Mouse (Mus musculus) forebrain, embryonic 15.5 days (tissue): ENCODE measurements at regions not wholly inside any gene's neighbourhood (a gene's known extent, or its start where the extent isn't known, plus 50 kb on each side); places are given as distances from the start of the nearest gene placed in this dataset.

Experiments used
- ATAC-seq: fragments of 200-750 bp; cut with Nextera tagmentation; replicated peaks from 2 replicates; pipeline ENCODE4 v1.8.0; 2017; ENCODE audit warnings: mild to moderate bottlenecking, moderate TSS enrichment, moderate library complexity
- H3K27ac ChIP-seq: fragments of 300-500 bp; sonication (generic); replicated peaks from 2 replicates; pipeline ENCODE4 v1.5.1; 2015; ENCODE audit warnings: mild to moderate bottlenecking, inconsistent platforms
- H3K27me3 ChIP-seq: fragments of 300-500 bp; sonication (generic); 2 replicates; pipeline ENCODE4 v1.6.1; 2015; ENCODE audit warnings: inconsistent platforms
- H3K36me3 ChIP-seq: fragments of 300-500 bp; sonication (generic); 2 replicates; pipeline ENCODE4 v1.6.1; 2015; ENCODE audit warnings: mild to moderate bottlenecking, inconsistent platforms
- H3K4me1 ChIP-seq: fragments of 300-500 bp; sonication (generic); 2 replicates; pipeline ENCODE4 v1.6.1; 2015; ENCODE audit warnings: inconsistent platforms
- H3K4me2 ChIP-seq: fragments of 300-500 bp; sonication (generic); replicated peaks from 2 replicates; pipeline ENCODE4 v1.6.1; 2015; ENCODE audit warnings: mild to moderate bottlenecking, inconsistent platforms
- H3K4me3 ChIP-seq: fragments of 300-500 bp; sonication (generic); 2 replicates; pipeline ENCODE4 v1.5.1; 2015; ENCODE audit warnings: mild to moderate bottlenecking, inconsistent platforms
- H3K9ac ChIP-seq: fragments of 300-500 bp; sonication (generic); replicated peaks from 2 replicates; pipeline ENCODE4 v1.6.1; 2015; ENCODE audit warnings: mild to moderate bottlenecking, inconsistent platforms
- H3K9me3 ChIP-seq: fragments of 300-500 bp; sonication (generic); 2 replicates; pipeline ENCODE4 v1.6.1; 2016; ENCODE audit warnings: inconsistent platforms
- WGBS: fragments of 180-500 bp; shearing (Covaris S2); methylation state at CpG from one replicate; pipeline ENCODE4 v1.1.7; 2015; ENCODE audit warnings: mixed read lengths; 5-methylcytosine and 5-hydroxymethylcytosine counted together

- H3K36me3 ChIP-seq, result no peaks in the 10 kb centered on the region
- H3K4me2 ChIP-seq, result no peak overlapping the region
- H3K9me3 ChIP-seq, result no peaks in the 10 kb centered on the region
- H3K4me3 ChIP-seq, result no peak overlapping the region
- 75% methylated on average over 4 of the region's 4 CpGs for WGBS
- no peak overlapping the region for H3K9ac ChIP-seq
- H3K27me3 ChIP-seq, result no peaks in the 10 kb centered on the region
- H3K4me1 ChIP-seq, result peaks cover 3% of the 10 kb centered on the region
- no peak overlapping the region for H3K27ac ChIP-seq
- no peak for ATAC-seq
These were observed 255.6 kb upstream of the Ccdc54 start for GRCm38 (mm10) chr16:50846505-50846904.

GRCm38 (mm10) chr16:50841677-50842580 is 251.0 kb upstream of the Ccdc54 start:
- ATAC-seq, result peak; percentile 93
- WGBS, result 17% methylated on average over 15 of the region's 15 CpGs
- peak overlapping the region; percentile 41 for H3K4me2 ChIP-seq
- no peak overlapping the region for H3K27ac ChIP-seq
- peak overlapping the region; percentile 34 for H3K9ac ChIP-seq
- no peaks in the 10 kb centered on the region for H3K27me3 ChIP-seq
- peak overlapping the region; percentile 30 for H3K4me3 ChIP-seq
- no peaks in the 10 kb centered on the region for H3K9me3 ChIP-seq
- H3K36me3 ChIP-seq, result no peaks in the 10 kb centered on the region
- peaks cover 3% of the 10 kb centered on the region for H3K4me1 ChIP-seq

- peaks cover 3% of the 10 kb centered on the region for H3K4me1 ChIP-seq
- H3K4me2 ChIP-seq, result no peak overlapping the region
- no peaks in the 10 kb centered on the region for H3K36me3 ChIP-seq
- 62% methylated on average over 10 of the region's 10 CpGs for WGBS
- H3K9ac ChIP-seq, result no peak overlapping the region
- H3K9me3 ChIP-seq, result no peaks in the 10 kb centered on the region
- peak; percentile 35; the same call in 1 of the 2 replicates for ATAC-seq
- H3K27ac ChIP-seq, result no peak overlapping the region
- H3K4me3 ChIP-seq, result no peak overlapping the region
- H3K27me3 ChIP-seq, result no peaks in the 10 kb centered on the region
These were observed 250.3 kb upstream of the Ccdc54 start for GRCm38 (mm10) chr16:50841205-50841604.

- Histone ChIP-seq H3K27me3 (no peaks in the 10 kb centered on the region), H3K4me3 (no peak overlapping the region), H3K9ac (no peak overlapping the region), H3K27ac (no peak overlapping the region), H3K4me1 (peaks cover 3% of the 10 kb centered on the region), H3K9me3 (no peaks in the 10 kb centered on the region), H3K36me3 (no peaks in the 10 kb centered on the region), H3K4me2 (no peak overlapping the region)
- 70% methylated on average over 9 of the region's 9 CpGs for WGBS
- ATAC-seq, result no peak
These were observed 248.7 kb upstream of the Ccdc54 start for GRCm38 (mm10) chr16:50839665-50840064.

- 82% methylated on average over 9 of the region's 9 CpGs for WGBS
These were observed 246.5 kb upstream of the Ccdc54 start for GRCm38 (mm10) chr16:50837416-50837815.

GRCm38 (mm10) chr16:50836457-50836856 is 245.5 kb upstream of the Ccdc54 start:
- H3K4me3 ChIP-seq, result no peak overlapping the region
- no peak for ATAC-seq
- no peak overlapping the region for H3K9ac ChIP-seq
- H3K36me3 ChIP-seq, result no peaks in the 10 kb centered on the region
- H3K27ac ChIP-seq, result no peak overlapping the region
- H3K27me3 ChIP-seq, result no peaks in the 10 kb centered on the region
- no peaks in the 10 kb centered on the region for H3K4me1 ChIP-seq
- H3K9me3 ChIP-seq, result no peaks in the 10 kb centered on the region
- WGBS, result 65% methylated on average over 4 of the region's 4 CpGs
- H3K4me2 ChIP-seq, result no peak overlapping the region

More at GRCm38 (mm10) chr16:50837416-50837815, 246.5 kb upstream of the Ccdc54 start:
- Histone ChIP-seq H3K4me1 (peaks cover 3% of the 10 kb centered on the region), H3K36me3 (no peaks in the 10 kb centered on the region), H3K27ac (no peak overlapping the region), H3K9ac (no peak overlapping the region), H3K4me2 (no peak overlapping the region), H3K9me3 (no peaks in the 10 kb centered on the region), H3K4me3 (no peak overlapping the region), H3K27me3 (no peaks in the 10 kb centered on the region)
- ATAC-seq, result no peak

GRCm38 (mm10) chr16:50833357-50833756 is 242.4 kb upstream of the Ccdc54 start:
- 60% methylated on average over 2 of the region's 2 CpGs for WGBS
- Histone ChIP-seq H3K4me2 (no peak overlapping the region), H3K4me3 (no peak overlapping the region), H3K9me3 (no peaks in the 10 kb centered on the region), H3K4me1 (no peaks in the 10 kb centered on the region), H3K36me3 (no peaks in the 10 kb centered on the region), H3K9ac (no peak overlapping the region), H3K27ac (no peak overlapping the region), H3K27me3 (no peaks in the 10 kb centered on the region)
- peak; percentile 35; the same call in 1 of the 2 replicates for ATAC-seq

- Histone ChIP-seq H3K9ac (no peak overlapping the region), H3K4me2 (no peak overlapping the region), H3K27ac (no peak overlapping the region), H3K4me3 (no peak overlapping the region), H3K27me3 (no peaks in the 10 kb centered on the region), H3K4me1 (no peaks in the 10 kb centered on the region), H3K9me3 (no peaks in the 10 kb centered on the region), H3K36me3 (no peaks in the 10 kb centered on the region)
- ATAC-seq, result no peak
- 81% methylated on average over 7 of the region's 7 CpGs for WGBS
These were observed 231.4 kb upstream of the Ccdc54 start for GRCm38 (mm10) chr16:50822352-50822751.

GRCm38 (mm10) chr16:50814626-50815025 is 223.7 kb upstream of the Ccdc54 start:
- Histone ChIP-seq H3K9ac (no peak overlapping the region), H3K4me2 (no peak overlapping the region), H3K9me3 (no peaks in the 10 kb centered on the region), H3K27me3 (no peaks in the 10 kb centered on the region), H3K27ac (no peak overlapping the region), H3K36me3 (no peaks in the 10 kb centered on the region), H3K4me1 (no peaks in the 10 kb centered on the region), H3K4me3 (no peak overlapping the region)
- ATAC-seq, result no peak
- 71% methylated on average over 4 of the region's 4 CpGs for WGBS

GRCm38 (mm10) chr16:50799145-50799794 is 208.3 kb upstream of the Ccdc54 start:
- H3K9me3 ChIP-seq, result no peaks in the 10 kb centered on the region
- H3K4me1 ChIP-seq, result no peaks in the 10 kb centered on the region
- H3K4me3 ChIP-seq, result no peak overlapping the region
- peak; percentile 92 for ATAC-seq
- H3K9ac ChIP-seq, result no peak overlapping the region
- H3K4me2 ChIP-seq, result no peak overlapping the region
- 50% methylated on average over 10 of the region's 10 CpGs for WGBS
- no peak overlapping the region for H3K27ac ChIP-seq
- no peaks in the 10 kb centered on the region for H3K36me3 ChIP-seq
- H3K27me3 ChIP-seq, result no peaks in the 10 kb centered on the region

GRCm38 (mm10) chr16:50798095-50798494 is 207.1 kb upstream of the Ccdc54 start:
- ATAC-seq, result no peak
- no peak overlapping the region for H3K9ac ChIP-seq
- WGBS, result 77% methylated on average over 6 of the region's 6 CpGs

GRCm38 (mm10) chr16:50792960-50793359 is 202.0 kb upstream of the Ccdc54 start:
- H3K9ac ChIP-seq, result no peak overlapping the region
- no peaks in the 10 kb centered on the region for H3K9me3 ChIP-seq
- no peak for ATAC-seq
- no peak overlapping the region for H3K4me2 ChIP-seq
- H3K4me1 ChIP-seq, result no peaks in the 10 kb centered on the region
- H3K27me3 ChIP-seq, result no peaks in the 10 kb centered on the region
- H3K27ac ChIP-seq, result no peak overlapping the region
- no peak overlapping the region for H3K4me3 ChIP-seq
- WGBS, result 87% methylated on average over 2 of the region's 2 CpGs
- no peaks in the 10 kb centered on the region for H3K36me3 ChIP-seq

More at GRCm38 (mm10) chr16:50798095-50798494, 207.1 kb upstream of the Ccdc54 start:
- Histone ChIP-seq H3K4me3 (no peak overlapping the region), H3K36me3 (no peaks in the 10 kb centered on the region), H3K9me3 (no peaks in the 10 kb centered on the region), H3K27ac (no peak overlapping the region), H3K27me3 (no peaks in the 10 kb centered on the region), H3K4me1 (no peaks in the 10 kb centered on the region), H3K4me2 (no peak overlapping the region)
